Mouse (Mus musculus): ENCODE measurements around the gene Atrn.

- TF ChIP-seq CTCF (conservative IDR thresholded peaks at IDR 0.05; ENCODE audit: insufficient read depth, insufficient read length, low read depth, low read length) (no peak), POLR2A (IDR thresholded peaks at IDR 0.05; ENCODE audit: low read depth, low read length) (no peak)
Observed at GRCm38 (mm10) chr2:130886983-130887382, 19.3 kb upstream of the Atrn start.
